Mouse (Mus musculus) hindbrain, embryonic 14.5 days (tissue): ENCODE data around the gene Tacc2. TPM values are rescaled to one million over a fixed set of nuclear protein-coding genes. Genes with fewer than 3 reads are reported as not detected.

Experiments used
- ATAC-seq: fragments of 200-750 bp; cut with Nextera tagmentation; 2 replicates; pipeline ENCODE4 v1.8.0; 2017; ENCODE audit warnings: moderate number of reproducible peaks, mild to moderate bottlenecking, moderate TSS enrichment, moderate library complexity; ENCODE audit not compliant: low FRiP score
- DNase-seq: peaks from one replicate; pipeline ENCODE4 v3.0.0-alpha.2; 2015; ENCODE audit warnings: low spot score
- H3K27ac ChIP-seq: fragments of 300-500 bp; sonication (generic); 2 replicates; pipeline ENCODE4 v1.5.1; 2014; ENCODE audit warnings: mild to moderate bottlenecking, moderate library complexity
- H3K27me3 ChIP-seq: fragments of 300-500 bp; sonication (generic); 2 replicates; pipeline ENCODE4 v1.6.1; 2014; ENCODE audit warnings: mild to moderate bottlenecking, low read length, mixed read lengths; ENCODE audit not compliant: control insufficient read depth, insufficient read depth
- H3K36me3 ChIP-seq: fragments of 300-500 bp; sonication (generic); replicated peaks from 2 replicates; pipeline ENCODE4 v1.6.1; 2014; ENCODE audit not compliant: control insufficient read depth, insufficient read depth
- H3K4me1 ChIP-seq: fragments of 300-500 bp; sonication (generic); replicated peaks from 2 replicates; pipeline ENCODE4 v1.6.1; 2014; ENCODE audit warnings: antibody characterized with exemption, low read length, mixed read lengths; ENCODE audit not compliant: control insufficient read depth, insufficient read depth
- H3K4me2 ChIP-seq: fragments of 300-500 bp; sonication (generic); replicated peaks from 2 replicates; pipeline ENCODE4 v1.6.1; 2014; ENCODE audit warnings: mild to moderate bottlenecking, moderate library complexity
- H3K4me3 ChIP-seq: fragments of 300-500 bp; sonication (generic); replicated peaks from 2 replicates; pipeline ENCODE4 v1.5.1; 2014; ENCODE audit warnings: mild to moderate bottlenecking, low read length
- H3K9ac ChIP-seq: fragments of 300-500 bp; sonication (generic); 2 replicates; pipeline ENCODE4 v1.6.1; 2014
- H3K9me3 ChIP-seq: fragments of 300-500 bp; sonication (generic); 2 replicates; pipeline ENCODE4 v1.6.1; 2016; ENCODE audit warnings: low read length; ENCODE audit not compliant: control insufficient read depth
- WGBS: fragments of 180-500 bp; shearing (Covaris S2); extraction: QIAGEN DNeasy Blood & Tissue Kit; methylation state at CpG from one replicate; pipeline ENCODE4 v1.1.7; 2014; 5-methylcytosine and 5-hydroxymethylcytosine counted together
- polyA plus RNA-seq: library from polyadenylated mRNA; unstranded; fragments of >200 nt; fragmentation: Nextera tagmentation; extraction: Ambion mirVana; gene quantifications from 2 replicates; pipeline ENCODE4 v1.2.1, GENCODE M21; 2014

Tacc2 gene
- polyA plus RNA-seq, 1 experiment from 2014 or later, result 58.9 TPM

DNA sequence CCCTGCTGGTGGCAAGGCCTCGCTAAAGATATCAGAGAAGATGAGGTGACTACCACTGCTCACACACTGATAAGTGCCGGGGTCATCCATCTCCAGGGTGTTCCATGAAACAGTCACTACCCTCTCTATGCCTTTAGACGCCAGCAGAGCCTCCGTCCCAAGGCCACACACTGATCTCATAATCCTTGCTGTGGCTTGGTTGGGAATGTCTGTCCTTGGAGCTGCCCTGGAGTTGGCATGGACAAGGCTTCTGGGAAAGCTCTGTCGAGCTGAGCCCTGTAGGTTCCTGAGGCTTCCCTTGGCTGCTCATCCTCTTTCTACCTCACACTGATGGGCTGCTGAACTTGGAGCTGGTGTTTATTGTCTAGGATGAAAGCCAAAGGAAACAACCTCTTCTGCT lies 209.5 kb downstream of the Tacc2 start:
- 86% methylated on average over 5 of the region's 5 CpGs for WGBS
- DNase-seq, result no peak
- Histone ChIP-seq H3K27ac (no peak overlapping the region), H3K27me3 (no peaks in the 10 kb centered on the region), H3K36me3 (no peaks in the 10 kb centered on the region), H3K4me1 (no peaks in the 10 kb centered on the region), H3K9ac (no peak overlapping the region), H3K9me3 (no peaks in the 10 kb centered on the region), H3K4me3 (no peak overlapping the region), H3K4me2 (no peak overlapping the region)
- ATAC-seq, result no peak

- Histone ChIP-seq H3K9me3 (no peaks in the 10 kb centered on the region), H3K4me3 (no peak overlapping the region), H3K9ac (no peak overlapping the region), H3K27ac (no peak overlapping the region), H3K4me2 (no peak overlapping the region), H3K4me1 (no peaks in the 10 kb centered on the region), H3K27me3 (no peaks in the 10 kb centered on the region), H3K36me3 (no peaks in the 10 kb centered on the region)
- 96% methylated on average over 4 of the region's 4 CpGs for WGBS
- DNase-seq (no peak), ATAC-seq (no peak)
These were observed 210.3 kb downstream of the Tacc2 start for GRCm38 (mm10) chr7:130787537-130787936.

DNA sequence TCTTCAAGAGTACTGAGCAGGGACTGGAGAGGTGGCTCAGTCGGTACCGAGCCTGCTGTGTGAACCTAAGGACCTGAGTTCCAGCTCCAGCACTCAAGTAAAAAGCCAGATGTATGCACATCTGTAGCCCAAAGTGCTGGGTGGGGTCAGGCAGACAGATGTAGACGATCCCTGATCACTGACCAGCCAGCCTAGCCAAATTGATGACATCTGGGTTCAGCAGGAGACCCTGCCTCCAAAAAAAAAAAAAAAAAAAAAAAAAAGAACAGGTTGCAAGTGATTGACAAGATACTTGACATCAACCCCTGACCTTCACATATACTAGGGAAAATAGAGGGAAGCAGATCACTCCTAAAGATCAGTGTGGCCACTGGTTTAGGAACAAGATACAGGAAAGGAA lies 211.7 kb downstream of the Tacc2 start:
- ATAC-seq, result no peak
- no peaks in the 10 kb centered on the region for H3K36me3 ChIP-seq
- H3K4me2 ChIP-seq, result no peak overlapping the region

DNA sequence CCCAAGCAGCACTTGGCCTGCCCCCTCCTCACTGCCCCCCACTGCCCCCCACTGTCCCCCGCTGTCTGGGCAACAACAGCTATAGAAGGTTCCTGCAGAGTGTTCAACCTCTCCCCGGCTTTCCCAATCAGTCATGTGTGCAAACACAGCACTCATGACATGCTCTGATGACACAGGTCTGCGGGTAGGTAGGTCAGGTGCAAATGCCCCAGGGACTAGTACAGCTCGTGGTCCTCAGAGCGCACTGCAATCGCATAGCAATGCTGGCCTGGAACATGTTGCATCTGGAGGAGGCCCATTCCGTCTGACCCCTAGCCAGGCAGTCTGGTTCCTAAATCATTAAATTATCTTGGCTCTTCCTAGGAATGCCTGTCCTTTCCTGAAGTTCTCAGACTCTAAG lies 212.2 kb downstream of the Tacc2 start:
- Histone ChIP-seq H3K9ac (no peak overlapping the region), H3K4me1 (no peaks in the 10 kb centered on the region), H3K9me3 (no peaks in the 10 kb centered on the region), H3K27me3 (no peaks in the 10 kb centered on the region), H3K4me3 (no peak overlapping the region), H3K36me3 (no peaks in the 10 kb centered on the region), H3K27ac (no peak overlapping the region), H3K4me2 (no peak overlapping the region)
- WGBS, result 86% methylated on average over 7 of the region's 7 CpGs
- no peak for DNase-seq
- ATAC-seq, result no peak

More for the DNA sequence above, 211.7 kb downstream of the Tacc2 start:
- Histone ChIP-seq H3K4me1 (no peaks in the 10 kb centered on the region), H3K27ac (no peak overlapping the region), H3K9me3 (no peaks in the 10 kb centered on the region), H3K27me3 (no peaks in the 10 kb centered on the region), H3K4me3 (no peak overlapping the region), H3K9ac (no peak overlapping the region)
- WGBS, result 89% methylated on average over 3 of the region's 3 CpGs
- no peak for DNase-seq

DNA sequence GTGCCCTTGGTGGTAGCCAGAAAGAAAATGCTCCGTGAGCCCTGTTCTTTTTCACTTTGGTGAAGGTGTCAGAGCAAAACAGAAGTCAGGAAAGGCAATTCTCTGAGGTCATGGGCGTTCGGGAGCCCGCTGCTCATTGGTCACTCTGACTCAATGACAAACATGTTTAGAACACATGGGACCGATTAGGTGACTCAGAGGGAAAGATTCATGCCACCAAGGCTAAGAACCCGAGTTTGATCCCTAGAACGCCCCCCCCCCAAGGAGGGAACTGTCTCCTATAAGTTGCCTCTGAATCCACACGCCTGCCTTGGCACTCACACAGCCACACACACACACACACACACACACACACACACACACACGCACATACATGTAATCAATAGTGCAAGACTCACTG lies 216.4 kb downstream of the Tacc2 start:
- no peaks in the 10 kb centered on the region for H3K4me1 ChIP-seq
- no peaks in the 10 kb centered on the region for H3K9me3 ChIP-seq
- DNase-seq (no peak), ATAC-seq (no peak)
- no peak overlapping the region for H3K4me2 ChIP-seq
- H3K4me3 ChIP-seq, result no peak overlapping the region
- 80% methylated on average over 9 of the region's 9 CpGs for WGBS
- H3K9ac ChIP-seq, result no peak overlapping the region
- H3K27ac ChIP-seq, result no peak overlapping the region
- H3K36me3 ChIP-seq, result no peaks in the 10 kb centered on the region
- H3K27me3 ChIP-seq, result no peaks in the 10 kb centered on the region

- ATAC-seq, result no peak
- 62% methylated on average over 8 of the region's 8 CpGs for WGBS
- H3K36me3 ChIP-seq, result no peaks in the 10 kb centered on the region
These were observed 219.5 kb downstream of the Tacc2 start for GRCm38 (mm10) chr7:130796786-130797185.

DNA sequence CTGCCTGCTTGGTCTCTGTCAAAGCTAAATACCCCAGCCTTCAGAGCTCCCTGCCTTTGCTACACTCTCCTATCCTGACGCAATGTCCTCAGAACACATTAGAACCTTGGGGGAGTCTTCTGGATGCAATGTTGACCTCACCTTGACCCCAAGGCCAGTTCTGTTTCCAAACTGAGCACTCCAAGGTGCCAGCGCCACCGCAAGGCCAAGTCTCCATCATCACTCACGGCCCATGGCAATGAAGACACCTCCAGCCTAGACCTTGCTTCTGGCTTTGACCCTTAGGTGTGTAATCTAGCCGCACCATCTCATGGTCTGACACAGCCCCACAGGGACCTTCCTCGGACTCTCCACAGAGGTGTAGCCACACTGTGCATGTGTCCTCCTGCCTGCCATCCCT lies 220.3 kb downstream of the Tacc2 start:
- H3K9ac ChIP-seq, result no peak overlapping the region
- H3K36me3 ChIP-seq, result no peaks in the 10 kb centered on the region
- H3K27me3 ChIP-seq, result no peaks in the 10 kb centered on the region
- 88% methylated on average over 6 of the region's 6 CpGs for WGBS
- H3K4me2 ChIP-seq, result no peak overlapping the region
- DNase-seq (no peak), ATAC-seq (no peak)
- H3K9me3 ChIP-seq, result no peaks in the 10 kb centered on the region
- H3K27ac ChIP-seq, result no peak overlapping the region
- H3K4me1 ChIP-seq, result no peaks in the 10 kb centered on the region
- no peak overlapping the region for H3K4me3 ChIP-seq

More at GRCm38 (mm10) chr7:130796786-130797185, 219.5 kb downstream of the Tacc2 start:
- Histone ChIP-seq H3K27me3 (no peaks in the 10 kb centered on the region), H3K9ac (no peak overlapping the region), H3K4me3 (no peak overlapping the region), H3K27ac (no peak overlapping the region), H3K4me2 (no peak overlapping the region), H3K9me3 (no peaks in the 10 kb centered on the region), H3K4me1 (no peaks in the 10 kb centered on the region)
- DNase-seq, result no peak

DNA sequence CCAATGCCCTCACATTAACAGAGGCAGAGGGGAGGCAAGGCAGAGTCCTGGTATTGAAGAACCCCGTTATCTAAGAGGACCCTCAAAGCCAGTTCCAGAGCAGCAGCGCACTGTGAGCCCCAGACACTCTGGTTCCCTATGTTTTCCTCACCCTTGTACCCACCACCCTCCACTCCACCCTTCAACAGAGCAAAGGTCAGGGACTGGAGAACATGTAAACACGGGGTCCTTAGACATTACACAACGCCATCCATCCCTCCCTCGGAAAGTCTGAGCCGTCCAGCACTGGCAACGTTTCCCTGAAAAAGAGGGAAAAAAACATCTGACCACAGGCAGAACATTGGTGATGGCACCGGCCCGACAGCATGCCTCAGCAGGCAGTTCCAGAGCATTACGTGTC lies 222.2 kb downstream of the Tacc2 start:
- Histone ChIP-seq H3K36me3 (no peaks in the 10 kb centered on the region), H3K27ac (no peak overlapping the region), H3K4me2 (no peak overlapping the region), H3K4me1 (no peaks in the 10 kb centered on the region), H3K9me3 (no peaks in the 10 kb centered on the region), H3K9ac (no peak overlapping the region), H3K4me3 (no peak overlapping the region), H3K27me3 (no peaks in the 10 kb centered on the region)
- no peak for ATAC-seq
- 83% methylated on average over 10 of the region's 10 CpGs for WGBS
- no peak for DNase-seq

GRCm38 (mm10) chr7:130800681-130801080 lies 223.4 kb downstream of the Tacc2 start:
- no peak for DNase-seq
- Histone ChIP-seq H3K9ac (no peak overlapping the region), H3K36me3 (no peaks in the 10 kb centered on the region), H3K9me3 (no peaks in the 10 kb centered on the region), H3K27me3 (no peaks in the 10 kb centered on the region), H3K4me3 (no peak overlapping the region), H3K27ac (no peak overlapping the region), H3K4me2 (no peak overlapping the region), H3K4me1 (no peaks in the 10 kb centered on the region)
- no peak for ATAC-seq
- WGBS, result 81% methylated on average over 4 of the region's 4 CpGs

GRCm38 (mm10) chr7:130801811-130802210 lies 224.6 kb downstream of the Tacc2 start:
- ATAC-seq, result no peak
- DNase-seq, result no peak
- H3K4me3 ChIP-seq, result no peak overlapping the region
- no peak overlapping the region for H3K4me2 ChIP-seq
- H3K9me3 ChIP-seq, result no peaks in the 10 kb centered on the region
- H3K27me3 ChIP-seq, result no peaks in the 10 kb centered on the region
- WGBS, result 93% methylated on average over 4 of the region's 4 CpGs
- H3K27ac ChIP-seq, result no peak overlapping the region
- H3K4me1 ChIP-seq, result no peaks in the 10 kb centered on the region
- no peak overlapping the region for H3K9ac ChIP-seq
- no peaks in the 10 kb centered on the region for H3K36me3 ChIP-seq
